Mouse (Mus musculus): ENCODE data around the gene D330020A13Rik. TPM values are rescaled to one million over a fixed set of nuclear protein-coding genes. Genes with fewer than 3 reads are reported as not detected.
"Not testable (repeated sequence)": the region's sequence is repeated elsewhere in the genome, so short reads cannot be mapped to it uniquely, and the experiment has no call there.

Gene D330020A13Rik
- polyA plus RNA-seq, 1 experiment from 2014 or later: not detected

DNA sequence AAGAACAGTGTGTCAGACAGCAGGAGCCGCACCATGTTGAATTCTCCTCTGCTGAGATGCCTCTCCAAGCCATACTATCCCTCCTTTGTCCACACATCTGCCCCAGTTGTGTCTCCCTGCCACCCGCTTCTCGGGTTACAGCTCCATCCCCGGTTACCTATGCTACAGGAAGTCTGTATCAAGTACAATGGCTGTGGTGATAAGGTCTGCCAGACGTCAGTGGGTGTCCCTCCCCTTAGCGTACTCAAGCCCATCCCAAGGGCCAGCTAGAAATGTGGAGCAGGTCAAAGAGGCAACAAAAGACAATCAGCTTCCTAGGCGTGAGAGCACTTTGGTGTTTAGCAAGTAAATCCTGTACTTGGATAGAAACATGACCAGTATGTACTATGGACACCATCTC lies 5.6 kb upstream of the D330020A13Rik start:
- H3K4me1 ChIP-seq (replicated peaks; ENCODE audit: control insufficient read depth, insufficient read depth, low read length): no peaks in the 10 kb centered on the region
- H3K4me3 ChIP-seq (replicated peaks; ENCODE audit: low read length): no peak overlapping the region
- H3K4me2 ChIP-seq (replicated peaks): no peak overlapping the region

GRCm38 (mm10) chr6:120289430-120289829 lies 4.7 kb upstream of the D330020A13Rik start:
- no peaks in the 10 kb centered on the region for H3K36me3 ChIP-seq (replicated peaks; ENCODE audit: control insufficient read depth, insufficient read depth)
- ATAC-seq (ENCODE audit: low FRiP score): no peak

More for the DNA sequence above, 5.6 kb upstream of the D330020A13Rik start:
- no peak for ATAC-seq (ENCODE audit: low FRiP score)
- DNase-seq (ENCODE audit: low spot score): no peak
- no peaks in the 10 kb centered on the region for H3K9me3 ChIP-seq (ENCODE audit: control insufficient read depth, low read length)
- no peak overlapping the region for H3K27ac ChIP-seq
- H3K9ac ChIP-seq: no peak overlapping the region
- 42% methylated on average over 7 of the region's 7 CpGs for WGBS
- H3K36me3 ChIP-seq (replicated peaks; ENCODE audit: control insufficient read depth, insufficient read depth): no peaks in the 10 kb centered on the region
- peaks cover 14% of the 10 kb centered on the region for H3K27me3 ChIP-seq (ENCODE audit: control insufficient read depth, insufficient read depth, low read length)

GRCm38 (mm10) chr6:120291396-120292009 lies 2.7 kb upstream of the D330020A13Rik start:
- H3K4me3 ChIP-seq (replicated peaks; ENCODE audit: low read length): no peak overlapping the region
- no peak overlapping the region for H3K27ac ChIP-seq
- WGBS: 88% methylated on average over 7 of the region's 7 CpGs
- H3K9ac ChIP-seq: no peak overlapping the region
- DNase-seq (ENCODE audit: low spot score) (no peak), ATAC-seq (ENCODE audit: low FRiP score) (no peak)
- H3K27me3 ChIP-seq (ENCODE audit: control insufficient read depth, insufficient read depth, low read length): peaks cover 33% of the 10 kb centered on the region
- H3K4me1 ChIP-seq (replicated peaks; ENCODE audit: control insufficient read depth, insufficient read depth, low read length): peaks cover 4% of the 10 kb centered on the region; the same call in 1 of the 2 replicates
- no peak overlapping the region for H3K4me2 ChIP-seq (replicated peaks)
- H3K36me3 ChIP-seq (replicated peaks; ENCODE audit: control insufficient read depth, insufficient read depth): no peaks in the 10 kb centered on the region
- H3K9me3 ChIP-seq (ENCODE audit: control insufficient read depth, low read length): no peaks in the 10 kb centered on the region

More at GRCm38 (mm10) chr6:120289430-120289829, 4.7 kb upstream of the D330020A13Rik start:
- DNase-seq (ENCODE audit: low spot score): no peak
- no peak overlapping the region for H3K9ac ChIP-seq
- H3K27me3 ChIP-seq (ENCODE audit: control insufficient read depth, insufficient read depth, low read length): peaks cover 20% of the 10 kb centered on the region
- no peak overlapping the region for H3K4me2 ChIP-seq (replicated peaks)
- H3K9me3 ChIP-seq (ENCODE audit: control insufficient read depth, low read length): no peaks in the 10 kb centered on the region
- H3K27ac ChIP-seq: no peak overlapping the region
- 89% methylated on average over 4 of the region's 4 CpGs for WGBS
- H3K4me1 ChIP-seq (replicated peaks; ENCODE audit: control insufficient read depth, insufficient read depth, low read length): no peaks in the 10 kb centered on the region; the same call in 1 of the 2 replicates
- H3K4me3 ChIP-seq (replicated peaks; ENCODE audit: low read length): no peak overlapping the region

- Histone ChIP-seq H3K4me1 (replicated peaks; ENCODE audit: control insufficient read depth, insufficient read depth, low read length) (peaks cover 4% of the 10 kb centered on the region; the same call in 1 of the 2 replicates), H3K9ac (peak overlapping the region; percentile 53), H3K4me3 (replicated peaks; ENCODE audit: low read length) (peak overlapping the region; percentile 57), H3K36me3 (replicated peaks; ENCODE audit: control insufficient read depth, insufficient read depth) (no peaks in the 10 kb centered on the region), H3K27ac (no peak overlapping the region), H3K4me2 (replicated peaks) (peak overlapping the region; percentile 99), H3K9me3 (ENCODE audit: control insufficient read depth, low read length) (no peaks in the 10 kb centered on the region), H3K27me3 (ENCODE audit: control insufficient read depth, insufficient read depth, low read length) (peaks cover 33% of the 10 kb centered on the region)
- ATAC-seq (ENCODE audit: low FRiP score) (peak; percentile 64; the same call in 1 of the 2 replicates), DNase-seq (ENCODE audit: low spot score) (no peak)
- 3% methylated on average over 16 of the region's 16 CpGs for WGBS
Measured at GRCm38 (mm10) chr6:120294785-120295133, 595 bp downstream of the D330020A13Rik start.

- H3K4me2 ChIP-seq (replicated peaks); H3K4me3 ChIP-seq (replicated peaks; ENCODE audit: low read length); H3K9me3 ChIP-seq (ENCODE audit: control insufficient read depth, low read length); H3K36me3 ChIP-seq (replicated peaks; ENCODE audit: control insufficient read depth, insufficient read depth); DNase-seq (ENCODE audit: low spot score); ATAC-seq (ENCODE audit: low FRiP score); H3K9ac ChIP-seq; H3K27ac ChIP-seq; H3K4me1 ChIP-seq (replicated peaks; ENCODE audit: control insufficient read depth, insufficient read depth, low read length): not testable (repeated sequence)
- H3K27me3 ChIP-seq (ENCODE audit: control insufficient read depth, insufficient read depth, low read length): peaks cover 33% of the 10 kb centered on the region
- 95% methylated on average over 2 of the region's 2 CpGs for WGBS
Measured at GRCm38 (mm10) chr6:120296589-120296988, 2.4 kb downstream of the D330020A13Rik start.

GRCm38 (mm10) chr6:120301137-120301536 lies 7.0 kb downstream of the D330020A13Rik start:
- 32% methylated on average over 6 of the region's 6 CpGs for WGBS
- Histone ChIP-seq H3K27ac (no peak overlapping the region), H3K27me3 (ENCODE audit: control insufficient read depth, insufficient read depth, low read length) (peaks cover 2% of the 10 kb centered on the region; the same call in 1 of the 2 replicates), H3K4me3 (replicated peaks; ENCODE audit: low read length) (no peak overlapping the region), H3K36me3 (replicated peaks; ENCODE audit: control insufficient read depth, insufficient read depth) (no peaks in the 10 kb centered on the region), H3K4me1 (replicated peaks; ENCODE audit: control insufficient read depth, insufficient read depth, low read length) (no peaks in the 10 kb centered on the region), H3K9ac (no peak overlapping the region), H3K4me2 (replicated peaks) (no peak overlapping the region), H3K9me3 (ENCODE audit: control insufficient read depth, low read length) (no peaks in the 10 kb centered on the region)
- no peak for ATAC-seq (ENCODE audit: low FRiP score)
- DNase-seq (ENCODE audit: low spot score): peak; percentile 72

DNA sequence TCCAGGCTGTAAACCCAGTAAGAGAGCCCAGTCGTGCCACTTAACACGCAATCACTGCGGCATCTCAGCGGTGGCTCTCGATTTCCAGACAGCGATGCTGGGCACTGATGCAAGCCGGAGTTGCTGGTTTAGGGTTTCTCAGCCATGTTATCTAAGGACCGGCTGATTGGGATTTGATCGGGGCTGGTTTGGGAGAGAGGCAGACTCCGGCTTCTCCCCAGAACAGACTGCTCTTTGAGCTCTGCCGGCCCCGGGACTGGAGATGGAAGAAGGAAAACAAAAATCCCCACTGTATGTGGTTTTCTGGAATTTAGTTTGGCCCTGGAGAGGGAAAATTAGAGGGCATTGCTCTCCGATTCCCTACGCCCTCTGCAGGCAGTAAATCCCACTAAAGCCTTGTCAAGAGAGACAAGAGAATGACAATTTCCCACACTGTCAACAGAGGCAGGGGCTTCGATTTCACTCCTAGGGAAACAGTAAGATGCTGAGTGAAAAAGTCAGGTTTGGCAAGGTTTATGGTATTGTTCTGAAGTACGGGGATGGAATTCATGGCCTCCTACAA lies 8.7 kb downstream of the D330020A13Rik start:
- no peaks in the 10 kb centered on the region for H3K27me3 ChIP-seq (ENCODE audit: control insufficient read depth, insufficient read depth, low read length)
- H3K36me3 ChIP-seq (replicated peaks; ENCODE audit: control insufficient read depth, insufficient read depth): no peaks in the 10 kb centered on the region
- no peaks in the 10 kb centered on the region for H3K4me1 ChIP-seq (replicated peaks; ENCODE audit: control insufficient read depth, insufficient read depth, low read length)
- H3K4me2 ChIP-seq (replicated peaks): peak overlapping the region; percentile 42
- no peak overlapping the region for H3K9ac ChIP-seq
- no peak overlapping the region for H3K27ac ChIP-seq
- no peak for DNase-seq (ENCODE audit: low spot score)
- 30% methylated on average over 16 of the region's 16 CpGs for WGBS
- no peaks in the 10 kb centered on the region for H3K9me3 ChIP-seq (ENCODE audit: control insufficient read depth, low read length)
- H3K4me3 ChIP-seq (replicated peaks; ENCODE audit: low read length): no peak overlapping the region
- ATAC-seq (ENCODE audit: low FRiP score): no peak

DNA sequence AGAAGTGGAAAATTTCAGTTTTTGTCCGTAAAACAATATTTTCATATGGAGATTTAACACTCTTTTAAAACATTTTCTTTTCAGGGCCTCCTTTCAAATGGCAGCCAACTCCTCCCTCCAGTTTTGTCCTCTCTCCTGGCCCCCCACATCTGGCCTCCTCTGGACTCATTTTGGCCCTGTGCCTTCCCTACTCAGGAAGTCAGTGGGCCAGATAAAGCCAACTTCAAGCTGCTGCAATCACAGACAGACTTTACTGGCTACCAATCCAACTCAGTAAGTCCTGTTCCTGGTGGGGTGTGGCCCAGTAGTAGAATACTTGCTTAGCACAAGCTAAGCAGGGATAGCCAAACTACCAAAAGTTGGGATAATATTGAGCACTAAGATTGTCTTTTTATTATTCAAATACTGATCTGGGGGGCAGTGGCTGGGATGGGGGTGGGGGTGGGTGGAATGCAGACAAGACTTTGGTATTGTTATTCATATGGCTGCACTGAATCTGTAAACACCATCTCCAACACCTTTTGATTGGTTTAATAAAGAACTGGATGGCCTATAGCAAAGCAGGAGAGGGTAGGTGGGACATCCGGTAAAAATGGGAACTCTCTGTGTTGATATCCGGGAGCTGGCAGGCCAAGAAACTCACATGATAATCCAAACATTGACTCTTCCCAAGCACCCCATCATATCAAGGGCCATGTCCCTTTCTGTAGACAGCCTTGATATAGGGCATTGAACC lies 12.9 kb downstream of the D330020A13Rik start:
- no peak overlapping the region for H3K4me2 ChIP-seq (replicated peaks)
- DNase-seq (ENCODE audit: low spot score) (no peak), ATAC-seq (ENCODE audit: low FRiP score) (no peak)
- no peak overlapping the region for H3K27ac ChIP-seq
- WGBS: 87% methylated on average over 3 of the region's 3 CpGs
- no peak overlapping the region for H3K4me3 ChIP-seq (replicated peaks; ENCODE audit: low read length)
- H3K4me1 ChIP-seq (replicated peaks; ENCODE audit: control insufficient read depth, insufficient read depth, low read length): no peaks in the 10 kb centered on the region
- H3K9me3 ChIP-seq (ENCODE audit: control insufficient read depth, low read length): no peaks in the 10 kb centered on the region
- no peak overlapping the region for H3K9ac ChIP-seq
- no peaks in the 10 kb centered on the region for H3K27me3 ChIP-seq (ENCODE audit: control insufficient read depth, insufficient read depth, low read length)
- no peaks in the 10 kb centered on the region for H3K36me3 ChIP-seq (replicated peaks; ENCODE audit: control insufficient read depth, insufficient read depth)

DNA sequence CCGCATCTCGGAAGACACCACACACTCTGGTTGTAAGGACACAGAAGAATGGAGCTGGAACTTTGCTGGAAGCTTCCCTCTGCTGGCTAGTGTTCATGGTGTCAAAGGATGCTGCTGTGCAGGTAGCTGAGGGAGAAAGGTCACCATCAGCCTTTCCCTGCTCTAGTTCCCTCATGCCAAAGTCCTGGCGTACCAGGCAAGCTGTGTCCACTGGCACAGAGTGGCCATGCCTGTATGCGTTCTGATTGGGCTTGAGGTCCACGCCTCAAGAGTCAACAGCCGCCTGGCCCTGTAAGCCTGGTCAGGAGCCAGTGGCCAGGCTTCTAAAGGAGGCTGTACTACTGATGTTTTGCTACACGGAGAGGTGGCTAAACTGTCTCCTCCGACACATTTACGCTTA lies 15.2 kb downstream of the D330020A13Rik start:
- Histone ChIP-seq H3K9ac (no peak overlapping the region), H3K4me1 (replicated peaks; ENCODE audit: control insufficient read depth, insufficient read depth, low read length) (no peaks in the 10 kb centered on the region), H3K27me3 (ENCODE audit: control insufficient read depth, insufficient read depth, low read length) (no peaks in the 10 kb centered on the region), H3K27ac (no peak overlapping the region), H3K9me3 (ENCODE audit: control insufficient read depth, low read length) (no peaks in the 10 kb centered on the region), H3K4me3 (replicated peaks; ENCODE audit: low read length) (no peak overlapping the region), H3K36me3 (replicated peaks; ENCODE audit: control insufficient read depth, insufficient read depth) (no peaks in the 10 kb centered on the region), H3K4me2 (replicated peaks) (no peak overlapping the region)
- DNase-seq (ENCODE audit: low spot score) (no peak), ATAC-seq (ENCODE audit: low FRiP score) (no peak)
- 79% methylated on average over 9 of the region's 9 CpGs for WGBS

All from hindbrain, embryonic 14.5 days (tissue).